Mouse (Mus musculus) B cell, adult (primary cell): ENCODE data around the gene Rnf19b. TPM values are rescaled to one million over a fixed set of nuclear protein-coding genes. Genes with fewer than 3 reads are reported as not detected.

Experiments used
- total RNA-seq: library from RNA; stranded (reverse); gene quantifications from 4 replicates; pipeline ENCODE4 v1.2.4, GENCODE M21; 2023; ENCODE audit not compliant: inconsistent age

Rnf19b gene
- 170 to 190 TPM (median 176 TPM) in 4 replicates for total RNA-seq

GRCm38 (mm10) chr4:129058207-129059092 lies at the start of gene Rnf19b:
Rnf19b (plus strand) TSS chr4:129058271.

GRCm38 (mm10) chr4:129105356-129105755 lies 47.3 kb downstream of the Rnf19b start, which contains the start of gene Tmem54:
Tmem54 (plus strand) TSS chr4:129105548.

GRCm38 (mm10) chr4:129121569-129122086 lies 63.6 kb downstream of the Rnf19b start, which contains the start of gene Hpca:
Hpca (minus strand) TSS chr4:129122036.

Other genes with a start within 250 kb of the Rnf19b start
- gene Trim62, start 174.7 kb upstream of the Rnf19b start, total RNA-seq = 1.6 to 2.8 TPM (median 2.6 TPM) in 4 replicates
- 0.51 to 0.55 TPM in 2 of 4 replicates, not detected in the others for gene Azin2, start 95.8 kb upstream of the Rnf19b start, total RNA-seq
- 64.8 to 72.4 TPM (median 70.8 TPM) in 4 replicates for gene Ak2, start 66.3 kb upstream of the Rnf19b start, total RNA-seq
- gene Tmem54, start 47.3 kb downstream of the Rnf19b start, total RNA-seq = not detected in 4 replicates
- gene Hpca, start 63.8 kb downstream of the Rnf19b start, total RNA-seq = not detected in 4 replicates
- gene Fndc5, start 78.7 kb downstream of the Rnf19b start, total RNA-seq = not detected in 4 replicates
- gene S100pbp, start 131.5 kb downstream of the Rnf19b start, total RNA-seq = 39.2 to 47.0 TPM (median 44.0 TPM) in 4 replicates
- 43.8 to 56.6 TPM (median 48.5 TPM) in 4 replicates for gene Yars, start 131.5 kb downstream of the Rnf19b start, total RNA-seq
- 0.12 to 0.58 TPM (median 0.33 TPM) in 4 replicates for gene C77080, start 203.1 kb downstream of the Rnf19b start, total RNA-seq
- gene Sync, start 229.3 kb downstream of the Rnf19b start, total RNA-seq = not detected in 4 replicates